Mouse (Mus musculus) intestine, embryonic 14.5 days (tissue): Measurements from ENCODE around the gene Phf12. TPM values are rescaled to one million over a fixed set of nuclear protein-coding genes. Genes with fewer than 3 reads are reported as not detected.

ENCODE experiments used
- microRNA counts: library from miRNA; unstranded; fragments of <30 nt; microRNA quantifications from one replicate; lab custom pipeline; 2016
- microRNA-seq: library from miRNA; unstranded; fragments of <30 nt; microRNA quantifications from one replicate; pipeline ENCODE4, GENCODE M21; 2016
- polyA plus RNA-seq: library from polyadenylated mRNA; unstranded; fragments of >200 nt; fragmentation: Nextera tagmentation; extraction: Ambion mirVana; gene quantifications from 2 replicates; pipeline ENCODE4 v1.2.1, GENCODE M21; 2014

Phf12 gene
- polyA plus RNA-seq, 1 experiment from 2014 or later: 16.5 TPM

MicroRNAs within 50 kb of the gene (microRNA counts, 519-probe panel; counts per million panel counts)
- microRNA mmu-miR-144 (lab: Ali Mortazavi, UCI) (4,186 counts per million, percentile 65 among the panel's probes with 10 or more counts), microRNA mmu-miR-451 (lab: Ali Mortazavi, UCI) (3,333 counts per million, percentile 42 among the panel's probes with 10 or more counts)

Small RNA genes lying within 50 kb of the gene (microRNA-seq; reads per million reads assigned to microRNA genes)
- 29.6 reads per million, percentile 49 among the genes with 10 or more reads in this experiment for gene Mir144
- not detected for gene Mir451a
- not detected for gene Mir451b

Other genes with a start within 250 kb of the Phf12 start
- 21.1 and 24.9 TPM in 2 replicates for gene Myo18a, start 219.5 kb upstream of the Phf12 start, polyA plus RNA-seq
- gene Gm10277, start 195.0 kb upstream of the Phf12 start, polyA plus RNA-seq: 1.0 and 1.3 TPM in 2 replicates
- gene Pipox, start 88.7 kb upstream of the Phf12 start, polyA plus RNA-seq: 8.3 and 9.2 TPM in 2 replicates
- gene Sez6, start 52.0 kb upstream of the Phf12 start, polyA plus RNA-seq: 1.0 and 1.4 TPM in 2 replicates
- 23.0 and 24.6 TPM in 2 replicates for gene Dhrs13, start 49.5 kb downstream of the Phf12 start, polyA plus RNA-seq
- gene Flot2, start 55.2 kb downstream of the Phf12 start, polyA plus RNA-seq: 46.9 and 51.6 TPM in 2 replicates
- gene Eral1, start 97.6 kb downstream of the Phf12 start, polyA plus RNA-seq: 32.4 and 38.0 TPM in 2 replicates
- 13.4 and 17.8 TPM in 2 replicates for gene Fam222b, start 111.9 kb downstream of the Phf12 start, polyA plus RNA-seq
- gene Traf4, start 182.8 kb downstream of the Phf12 start, polyA plus RNA-seq: 61.7 and 65.3 TPM in 2 replicates
- gene Nek8, start 193.9 kb downstream of the Phf12 start, polyA plus RNA-seq: 15.2 and 15.4 TPM in 2 replicates
- 37.5 and 38.8 TPM in 2 replicates for gene Tlcd1, start 194.0 kb downstream of the Phf12 start, polyA plus RNA-seq
- 1,790 and 1,870 TPM in 2 replicates for gene Rpl23a, start 200.8 kb downstream of the Phf12 start, polyA plus RNA-seq
- 121 and 141 TPM in 2 replicates for gene Rab34, start 205.7 kb downstream of the Phf12 start, polyA plus RNA-seq
- gene Proca1, start 210.6 kb downstream of the Phf12 start, polyA plus RNA-seq: 1.4 and 2.1 TPM in 2 replicates